Mouse (Mus musculus) hindbrain, embryonic 12.5 days (tissue): ENCODE data around the gene Rai2. TPM values are rescaled to one million over a fixed set of nuclear protein-coding genes. Genes with fewer than 3 reads are reported as not detected.

Source experiments
- ATAC-seq: fragments of 200-750 bp; cut with Nextera tagmentation; 2 replicates; pipeline ENCODE4 v1.8.0; 2017; ENCODE audit warnings: moderate TSS enrichment; ENCODE audit not compliant: low FRiP score
- H3K27ac ChIP-seq: fragments of 300-500 bp; sonication (generic); 2 replicates; pipeline ENCODE4 v1.5.1; 2016; ENCODE audit warnings: mild to moderate bottlenecking
- H3K27me3 ChIP-seq: fragments of 300-500 bp; sonication (generic); 2 replicates; pipeline ENCODE4 v1.6.1; 2016; ENCODE audit warnings: mild to moderate bottlenecking
- H3K36me3 ChIP-seq: fragments of 300-500 bp; sonication (generic); 2 replicates; pipeline ENCODE4 v1.6.1; 2016; ENCODE audit warnings: mild to moderate bottlenecking
- H3K4me1 ChIP-seq: fragments of 300-500 bp; sonication (generic); 2 replicates; pipeline ENCODE4 v1.6.1; 2016
- H3K4me2 ChIP-seq: fragments of 300-500 bp; sonication (generic); replicated peaks from 2 replicates; pipeline ENCODE4 v1.6.1; 2016; ENCODE audit warnings: mild to moderate bottlenecking
- H3K4me3 ChIP-seq: fragments of 300-500 bp; sonication (generic); 2 replicates; pipeline ENCODE4 v1.5.1; 2016; ENCODE audit warnings: mild to moderate bottlenecking
- H3K9ac ChIP-seq: fragments of 300-500 bp; sonication (generic); 2 replicates; pipeline ENCODE4 v1.6.1; 2016; ENCODE audit warnings: mild to moderate bottlenecking, moderate library complexity
- H3K9me3 ChIP-seq: fragments of 300-500 bp; sonication (generic); replicated peaks from 2 replicates; pipeline ENCODE4 v1.6.1; 2016; ENCODE audit warnings: mild to moderate bottlenecking
- WGBS: fragments of 180-500 bp; shearing (Covaris S2); methylation state at CpG from one replicate; pipeline ENCODE4 v1.1.7; 2016; 5-methylcytosine and 5-hydroxymethylcytosine counted together
- polyA plus RNA-seq: library from polyadenylated mRNA; unstranded; fragments of >200 nt; fragmentation: Nextera tagmentation; extraction: Ambion mirVana; gene quantifications from 2 replicates; pipeline ENCODE4 v1.2.1, GENCODE M21; 2016

Rai2 gene
- 10.1 and 12.5 TPM in 2 replicates for polyA plus RNA-seq

GRCm38 (mm10) chrX:161716865-161717763 lies at the start of gene Rai2:
Gene Rai2 (plus strand): TSS chrX:161717069.
- peak within 1 kb of the TSS; percentile 80 for H3K9ac ChIP-seq
- peak within 1 kb of the TSS; percentile 63 for H3K4me3 ChIP-seq
- peak within 1 kb of the TSS; percentile 75 for H3K4me2 ChIP-seq
- peak; percentile 78 for ATAC-seq
- H3K36me3 ChIP-seq: no peaks in the 10 kb centered on the region
- WGBS: 17% methylated on average over 50 of the region's 79 CpGs
- no peaks in the 10 kb centered on the region for H3K4me1 ChIP-seq
- H3K9me3 ChIP-seq: no peaks in the 10 kb centered on the region
- peak within 1 kb of the TSS; percentile 74 for H3K27ac ChIP-seq
- H3K27me3 ChIP-seq: peaks cover 52% of the 10 kb centered on the region

- Histone ChIP-seq H3K4me1 (no peaks in the 10 kb centered on the region), H3K36me3 (no peaks in the 10 kb centered on the region), H3K9ac (no peak overlapping the region), H3K27me3 (peaks cover 32% of the 10 kb centered on the region), H3K4me3 (no peak overlapping the region), H3K9me3 (no peaks in the 10 kb centered on the region), H3K4me2 (no peak overlapping the region), H3K27ac (no peak overlapping the region)
- WGBS: 78% methylated on average over 3 of the region's 3 CpGs
- ATAC-seq: no peak
Measured at GRCm38 (mm10) chrX:161689336-161689735, 27.5 kb upstream of the Rai2 start.

DNA sequence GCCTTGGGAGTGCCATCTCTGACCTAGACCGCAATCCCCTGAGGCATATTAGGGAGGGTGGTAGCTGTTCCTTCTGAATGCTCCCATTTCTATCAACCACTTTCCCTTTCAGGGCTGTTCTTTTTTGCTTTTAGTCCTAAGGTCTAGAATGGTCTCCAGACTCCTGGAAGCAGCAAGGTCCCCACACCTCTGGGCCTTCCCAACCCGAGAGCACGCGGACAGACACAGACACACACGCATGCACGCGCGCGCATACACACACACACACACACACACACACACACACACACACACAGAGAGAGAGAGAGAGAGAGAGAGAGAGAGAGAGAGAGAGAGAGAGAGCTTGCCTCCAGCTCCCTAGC lies 385 bp upstream of the Rai2 start:
- WGBS: 36% methylated on average over 8 of the region's 9 CpGs
- peaks cover 46% of the 10 kb centered on the region for H3K27me3 ChIP-seq
- no peaks in the 10 kb centered on the region for H3K9me3 ChIP-seq
- H3K9ac ChIP-seq: peak overlapping the region; percentile 80; the same call in 1 of the 2 replicates
- H3K4me2 ChIP-seq: peak overlapping the region; percentile 75
- H3K4me1 ChIP-seq: no peaks in the 10 kb centered on the region
- no peaks in the 10 kb centered on the region for H3K36me3 ChIP-seq
- peak; percentile 29 for ATAC-seq
- H3K4me3 ChIP-seq: peak overlapping the region; percentile 63
- no peak overlapping the region for H3K27ac ChIP-seq

GRCm38 (mm10) chrX:161717764-161718382 lies 1.0 kb downstream of the Rai2 start:
- peak overlapping the region; percentile 80 for H3K9ac ChIP-seq
- H3K4me3 ChIP-seq: peak overlapping the region; percentile 63
- H3K9me3 ChIP-seq: no peaks in the 10 kb centered on the region
- H3K4me1 ChIP-seq: no peaks in the 10 kb centered on the region
- H3K36me3 ChIP-seq: no peaks in the 10 kb centered on the region
- peak overlapping the region; percentile 75 for H3K4me2 ChIP-seq
- peak overlapping the region; percentile 74 for H3K27ac ChIP-seq
- 23% methylated on average over 26 of the region's 26 CpGs for WGBS
- ATAC-seq: peak; percentile 42; the same call in 1 of the 2 replicates
- H3K27me3 ChIP-seq: peaks cover 55% of the 10 kb centered on the region

DNA sequence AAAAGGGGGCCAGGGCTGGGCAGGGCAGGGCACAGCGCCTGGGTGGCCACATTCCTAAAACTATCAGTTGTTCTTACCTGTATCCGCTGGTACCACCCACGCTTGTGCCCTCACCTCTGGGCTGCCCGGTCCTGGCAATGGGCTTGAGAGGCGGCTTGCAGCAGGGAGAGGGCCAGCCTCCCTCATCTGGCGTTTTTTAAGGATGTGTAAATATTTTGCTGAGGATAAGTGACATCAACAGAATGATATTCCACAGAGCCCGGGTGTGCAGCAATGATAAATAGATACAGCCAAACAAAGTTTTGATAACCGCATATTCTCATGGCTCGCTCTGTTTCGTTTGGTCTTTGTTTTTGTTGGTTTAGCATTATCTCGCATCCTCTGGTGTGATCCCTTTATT lies 1.7 kb downstream of the Rai2 start:
- Histone ChIP-seq H3K27me3 (peaks cover 59% of the 10 kb centered on the region), H3K4me2 (peak overlapping the region; percentile 75), H3K4me1 (no peaks in the 10 kb centered on the region; the same call in 1 of the 2 replicates), H3K27ac (0 out of 2 replicates have a peak overlapping the region, but pooled peaks have one; percentile 74), H3K36me3 (no peaks in the 10 kb centered on the region), H3K4me3 (peak overlapping the region; percentile 63), H3K9me3 (no peaks in the 10 kb centered on the region), H3K9ac (peak overlapping the region; percentile 80; the same call in 1 of the 2 replicates)
- no peak for ATAC-seq
- 27% methylated on average over 10 of the region's 11 CpGs for WGBS

DNA sequence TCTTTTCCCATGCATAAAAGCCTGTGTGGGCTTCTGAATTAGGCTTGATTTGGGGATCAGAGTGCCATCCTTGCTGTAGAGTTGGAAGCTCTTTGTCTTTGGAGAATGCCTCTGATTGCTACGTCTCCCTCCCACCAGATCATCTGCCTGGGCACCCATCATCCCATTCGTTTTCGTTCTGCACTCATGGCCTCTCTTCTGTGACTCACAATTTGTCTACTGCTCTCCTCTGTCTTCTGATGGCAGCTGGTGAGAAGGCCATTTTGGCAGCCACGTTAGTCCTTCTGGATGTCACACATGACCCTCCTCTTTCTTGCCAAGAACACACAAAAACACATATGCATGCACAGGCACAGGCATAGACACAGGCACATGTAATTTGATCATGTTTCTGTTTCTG lies 4.2 kb downstream of the Rai2 start:
- Histone ChIP-seq H3K4me3 (no peak overlapping the region), H3K4me1 (no peaks in the 10 kb centered on the region; the same call in 1 of the 2 replicates), H3K27ac (no peak overlapping the region), H3K9ac (no peak overlapping the region), H3K36me3 (no peaks in the 10 kb centered on the region), H3K4me2 (no peak overlapping the region), H3K27me3 (peaks cover 70% of the 10 kb centered on the region), H3K9me3 (no peaks in the 10 kb centered on the region)
- no peak for ATAC-seq
- 59% methylated on average over 4 of the region's 4 CpGs for WGBS

DNA sequence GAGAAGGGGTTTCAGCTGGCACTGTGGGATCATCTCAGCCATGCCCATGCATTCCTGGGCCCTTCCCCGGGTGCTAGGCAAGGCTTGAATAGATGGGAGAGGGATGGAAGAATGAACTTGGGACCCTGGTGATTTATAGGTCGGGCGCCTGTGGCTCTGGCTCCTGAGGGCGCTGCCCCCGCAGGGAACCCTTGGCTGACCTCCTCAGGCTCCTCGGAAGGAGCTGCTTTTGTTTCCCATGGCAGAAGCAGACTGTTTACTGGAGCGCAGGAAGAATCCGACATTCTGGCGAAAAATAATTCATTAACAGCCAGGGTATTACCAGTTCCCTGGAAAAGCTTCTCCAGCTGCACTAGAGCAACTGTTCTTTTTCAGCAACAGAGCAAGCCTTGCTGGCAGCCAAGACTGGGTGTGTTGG lies 6.5 kb downstream of the Rai2 start:
- H3K9ac ChIP-seq: no peak overlapping the region
- H3K36me3 ChIP-seq: no peaks in the 10 kb centered on the region
- no peak overlapping the region for H3K27ac ChIP-seq
- WGBS: 22% methylated on average over 9 of the region's 9 CpGs
- H3K9me3 ChIP-seq: no peaks in the 10 kb centered on the region
- H3K27me3 ChIP-seq: peaks cover 60% of the 10 kb centered on the region
- H3K4me3 ChIP-seq: no peak overlapping the region
- ATAC-seq: no peak
- H3K4me2 ChIP-seq: no peak overlapping the region; the same call in 1 of the 2 replicates
- H3K4me1 ChIP-seq: no peaks in the 10 kb centered on the region; the same call in 1 of the 2 replicates

GRCm38 (mm10) chrX:161726257-161726656 lies 9.4 kb downstream of the Rai2 start:
- Histone ChIP-seq H3K4me1 (no peaks in the 10 kb centered on the region; the same call in 1 of the 2 replicates), H3K27me3 (peaks cover 56% of the 10 kb centered on the region), H3K4me2 (no peak overlapping the region), H3K9ac (no peak overlapping the region), H3K27ac (no peak overlapping the region), H3K36me3 (no peaks in the 10 kb centered on the region), H3K9me3 (no peaks in the 10 kb centered on the region), H3K4me3 (no peak overlapping the region)
- no peak for ATAC-seq
- WGBS: 77% methylated on average over 1 of the region's 1 CpGs

- H3K9me3 ChIP-seq: no peaks in the 10 kb centered on the region
- peaks cover 46% of the 10 kb centered on the region for H3K27me3 ChIP-seq
- no peak for ATAC-seq
- H3K27ac ChIP-seq: no peak overlapping the region
- no peaks in the 10 kb centered on the region for H3K36me3 ChIP-seq
- no peaks in the 10 kb centered on the region for H3K4me1 ChIP-seq
- H3K4me3 ChIP-seq: no peak overlapping the region
- H3K4me2 ChIP-seq: no peak overlapping the region
- WGBS: 72% methylated on average over 4 of the region's 4 CpGs
- no peak overlapping the region for H3K9ac ChIP-seq
Measured at GRCm38 (mm10) chrX:161728507-161728906, 11.6 kb downstream of the Rai2 start.

DNA sequence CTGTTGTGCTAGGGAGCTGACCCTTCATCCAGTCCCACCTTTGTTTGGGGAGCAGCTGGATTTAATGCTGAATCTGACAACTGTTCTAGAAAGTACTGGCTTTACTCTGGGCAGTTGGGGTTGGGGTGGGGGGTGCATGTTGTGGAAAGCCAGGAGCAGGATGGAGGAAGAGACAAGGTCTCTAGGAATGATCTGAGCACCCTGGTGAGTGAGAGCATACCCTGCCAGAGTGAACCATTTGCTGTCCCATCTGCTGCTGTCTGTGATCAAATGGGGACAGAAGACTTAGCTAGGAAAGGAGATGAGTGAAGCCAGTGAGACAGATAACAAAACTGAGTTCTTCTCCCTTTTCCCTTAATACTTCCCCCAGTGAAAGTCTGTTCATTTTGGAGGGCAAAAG lies 13.2 kb downstream of the Rai2 start:
- Histone ChIP-seq H3K4me3 (no peak overlapping the region), H3K36me3 (no peaks in the 10 kb centered on the region), H3K4me1 (no peaks in the 10 kb centered on the region), H3K4me2 (no peak overlapping the region), H3K27me3 (peaks cover 49% of the 10 kb centered on the region), H3K27ac (no peak overlapping the region), H3K9me3 (no peaks in the 10 kb centered on the region), H3K9ac (no peak overlapping the region)
- no peak for ATAC-seq

GRCm38 (mm10) chrX:161731859-161732258 lies 15.0 kb downstream of the Rai2 start:
- Histone ChIP-seq H3K4me3 (no peak overlapping the region), H3K27me3 (peaks cover 43% of the 10 kb centered on the region), H3K36me3 (no peaks in the 10 kb centered on the region), H3K9ac (no peak overlapping the region), H3K9me3 (no peaks in the 10 kb centered on the region), H3K4me2 (no peak overlapping the region), H3K27ac (no peak overlapping the region), H3K4me1 (no peaks in the 10 kb centered on the region)
- no peak for ATAC-seq
- WGBS: 79% methylated on average over 3 of the region's 3 CpGs

- Histone ChIP-seq H3K9me3 (no peaks in the 10 kb centered on the region), H3K36me3 (no peaks in the 10 kb centered on the region), H3K27me3 (peaks cover 47% of the 10 kb centered on the region), H3K4me1 (no peaks in the 10 kb centered on the region), H3K9ac (no peak overlapping the region), H3K4me2 (no peak overlapping the region), H3K4me3 (no peak overlapping the region), H3K27ac (no peak overlapping the region)
- WGBS: 77% methylated on average over 12 of the region's 12 CpGs
- ATAC-seq: no peak
Measured at GRCm38 (mm10) chrX:161733581-161734309, 16.9 kb downstream of the Rai2 start.
